Mouse (Mus musculus) hindbrain, embryonic 11.5 days (tissue): ENCODE measurements around the gene Ssbp4. TPM values are rescaled to one million over a fixed set of nuclear protein-coding genes. Genes with fewer than 3 reads are reported as not detected.
A peak's percentile ranks its signal among the peaks of the same experiment; 100 is the strongest.

ENCODE experiments used
- ATAC-seq: fragments of 200-750 bp; cut with Nextera tagmentation; 2 replicates; pipeline ENCODE4 v1.8.0; 2017; ENCODE audit warnings: mild to moderate bottlenecking, moderate TSS enrichment, moderate library complexity; ENCODE audit not compliant: low FRiP score
- DNase-seq: peaks from one replicate; pipeline ENCODE4 v3.0.0-alpha.2; 2015; ENCODE audit warnings: low spot score
- H3K27ac ChIP-seq: fragments of 300-500 bp; sonication (generic); 2 replicates; pipeline ENCODE4 v1.5.1; 2014; ENCODE audit warnings: mild to moderate bottlenecking, low read depth, low read length
- H3K27me3 ChIP-seq: fragments of 300-500 bp; sonication (generic); 2 replicates; pipeline ENCODE4 v1.6.1; 2014; ENCODE audit warnings: mild to moderate bottlenecking, low read length, moderate library complexity, mixed read lengths; ENCODE audit not compliant: control insufficient read depth, insufficient read depth
- H3K36me3 ChIP-seq: fragments of 300-500 bp; sonication (generic); 2 replicates; pipeline ENCODE4 v1.6.1; 2014; ENCODE audit warnings: mild to moderate bottlenecking, low read length, moderate library complexity, mixed read lengths; ENCODE audit not compliant: control insufficient read depth, insufficient read depth
- H3K4me1 ChIP-seq: fragments of 300-500 bp; sonication (generic); replicated peaks from 2 replicates; pipeline ENCODE4 v1.6.1; 2014; ENCODE audit warnings: low read length, mixed read lengths; ENCODE audit not compliant: control insufficient read depth, insufficient read depth
- H3K4me2 ChIP-seq: fragments of 300-500 bp; sonication (generic); replicated peaks from 2 replicates; pipeline ENCODE4 v1.6.1; 2014; ENCODE audit warnings: mild to moderate bottlenecking, low read depth, low read length
- H3K4me3 ChIP-seq: fragments of 300-500 bp; sonication (generic); 2 replicates; pipeline ENCODE4 v1.5.1; 2014; ENCODE audit warnings: low read depth, low read length
- H3K9ac ChIP-seq: fragments of 300-500 bp; sonication (generic); 2 replicates; pipeline ENCODE4 v1.6.1; 2014; ENCODE audit warnings: low read depth, low read length
- H3K9me3 ChIP-seq: fragments of 300-500 bp; sonication (generic); 2 replicates; pipeline ENCODE4 v1.6.1; 2016; ENCODE audit warnings: low read length; ENCODE audit not compliant: control insufficient read depth
- WGBS: fragments of 180-500 bp; shearing (Covaris S2); extraction: QIAGEN DNeasy Blood & Tissue Kit; methylation state at CpG from one replicate; pipeline ENCODE4 v1.1.7; 2014; 5-methylcytosine and 5-hydroxymethylcytosine counted together
- polyA plus RNA-seq: library from polyadenylated mRNA; unstranded; fragments of >200 nt; fragmentation: Nextera tagmentation; extraction: Ambion mirVana; gene quantifications from 2 replicates; pipeline ENCODE4 v1.2.1, GENCODE M21; 2014

Gene Ssbp4
- polyA plus RNA-seq, 1 experiment from 2014 or later: 126 TPM

DNA sequence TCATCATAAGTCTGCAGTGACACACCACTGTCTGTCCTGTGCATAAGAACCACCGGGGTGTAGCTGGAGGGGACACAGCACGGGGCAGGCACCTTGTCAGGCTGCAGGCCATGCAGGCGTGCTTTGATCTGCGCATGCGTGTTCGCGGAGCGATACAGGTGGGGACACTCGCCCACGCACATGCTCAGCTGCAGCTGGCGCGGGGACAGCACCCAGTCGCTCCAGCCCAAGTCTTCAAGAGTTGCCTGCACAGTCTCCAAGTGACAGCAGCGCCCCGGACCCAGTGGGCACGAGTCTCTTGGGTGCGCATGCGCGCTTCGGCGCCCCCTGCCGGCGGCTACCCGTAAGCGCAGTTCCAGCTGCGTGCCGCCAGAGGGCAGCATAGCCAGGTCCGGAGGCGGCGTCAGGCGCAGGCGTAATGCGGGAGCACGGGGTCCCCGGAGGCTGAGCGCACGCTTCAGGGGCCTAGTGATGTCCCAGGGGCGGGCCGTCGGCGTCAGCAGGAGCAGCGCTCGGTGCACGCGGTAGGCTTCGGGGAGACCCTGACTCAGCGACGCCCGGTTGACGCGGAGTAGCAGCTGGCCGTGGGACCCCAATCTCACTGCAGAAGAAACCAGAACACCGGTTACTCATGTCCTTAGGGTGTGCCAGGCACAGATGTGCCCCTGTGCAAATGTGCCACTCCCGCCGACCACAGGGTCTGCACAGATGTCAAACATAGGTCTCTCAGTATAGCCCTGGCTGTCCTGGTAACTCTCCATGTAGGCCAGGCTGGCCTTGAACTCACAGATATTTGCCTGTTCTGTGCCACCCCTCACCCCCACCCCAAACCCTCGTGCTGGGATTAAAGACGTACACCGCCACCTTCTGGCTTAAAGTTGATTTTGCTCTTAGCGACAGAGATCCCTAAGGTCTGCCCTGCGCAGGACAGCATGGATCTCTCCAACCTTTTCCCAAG lies 21.2 kb upstream of the Ssbp4 start:
- 1% methylated on average over 60 of the region's 60 CpGs for WGBS
- Histone ChIP-seq H3K36me3 (no peaks in the 10 kb centered on the region), H3K4me3 (peak overlapping the region; percentile 39), H3K4me2 (peak overlapping the region; percentile 58), H3K9me3 (no peaks in the 10 kb centered on the region), H3K9ac (peak overlapping the region; percentile 45; the same call in 1 of the 2 replicates), H3K27me3 (peaks cover 5% of the 10 kb centered on the region), H3K4me1 (no peaks in the 10 kb centered on the region; the same call in 1 of the 2 replicates), H3K27ac (0 out of 2 replicates have a peak overlapping the region, but pooled peaks have one; percentile 2)
- DNase-seq: peak; percentile 95
- ATAC-seq: peak; percentile 92

DNA sequence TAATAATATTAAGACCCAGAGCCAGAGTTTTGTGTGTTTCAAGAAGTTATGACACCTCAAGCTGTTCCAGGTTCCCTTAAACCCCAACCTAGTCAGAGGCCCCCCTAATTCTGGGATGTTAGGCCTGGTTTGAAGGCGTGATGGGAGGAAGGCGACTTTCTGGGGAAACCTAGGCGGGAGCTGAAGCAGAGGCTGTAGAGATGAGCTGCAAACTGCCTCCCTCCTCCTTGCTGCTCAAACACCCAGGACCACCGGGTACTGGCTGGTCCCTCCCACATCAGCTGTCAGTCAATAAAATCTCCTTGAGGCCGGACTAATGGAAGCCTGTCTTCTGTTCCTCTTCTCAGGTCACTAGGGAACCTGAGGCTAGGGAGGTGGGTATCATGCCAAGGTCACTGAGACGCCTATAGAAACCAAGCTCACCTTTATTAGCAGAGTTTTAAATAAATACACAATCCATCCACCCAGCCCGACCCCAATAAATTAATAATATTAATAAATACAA lies 20.4 kb upstream of the Ssbp4 start:
- no peak for DNase-seq

DNA sequence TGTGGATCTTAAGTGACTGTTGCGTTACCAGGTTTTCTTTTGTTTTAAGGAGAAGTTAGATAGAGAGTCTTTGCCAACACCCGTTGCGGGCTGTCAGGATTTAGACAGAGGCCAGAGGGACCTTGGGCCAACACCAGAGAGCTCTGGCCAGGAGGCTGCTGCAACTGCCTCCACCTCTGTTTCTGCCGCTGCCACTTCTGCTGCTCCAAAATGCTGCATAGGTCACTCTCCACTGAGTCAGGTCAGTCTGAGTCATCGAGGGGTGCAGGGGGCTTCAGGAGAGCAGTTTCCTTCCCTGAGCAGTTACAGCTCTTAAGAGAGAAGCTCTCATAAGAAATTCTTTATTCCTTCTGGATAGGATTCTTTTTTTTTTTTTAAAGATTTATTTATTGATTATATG lies 18.4 kb upstream of the Ssbp4 start:
- ATAC-seq (no peak), DNase-seq (no peak)
- H3K4me2 ChIP-seq: no peak overlapping the region
- no peak overlapping the region for H3K27ac ChIP-seq
- H3K9ac ChIP-seq: no peak overlapping the region
- no peaks in the 10 kb centered on the region for H3K9me3 ChIP-seq
- 94% methylated on average over 5 of the region's 5 CpGs for WGBS
- no peak overlapping the region for H3K4me3 ChIP-seq
- no peaks in the 10 kb centered on the region for H3K36me3 ChIP-seq
- peaks cover 5% of the 10 kb centered on the region for H3K27me3 ChIP-seq
- no peaks in the 10 kb centered on the region; the same call in 1 of the 2 replicates for H3K4me1 ChIP-seq

More for the DNA sequence above, 20.4 kb upstream of the Ssbp4 start:
- peak; percentile 0; the same call in 1 of the 2 replicates for ATAC-seq
- H3K9ac ChIP-seq: peak overlapping the region; percentile 45; the same call in 1 of the 2 replicates
- no peak overlapping the region; the same call in 1 of the 2 replicates for H3K4me3 ChIP-seq
- 66% methylated on average over 7 of the region's 7 CpGs for WGBS
- H3K9me3 ChIP-seq: no peaks in the 10 kb centered on the region
- no peaks in the 10 kb centered on the region for H3K36me3 ChIP-seq
- H3K27ac ChIP-seq: no peak overlapping the region
- H3K4me1 ChIP-seq: no peaks in the 10 kb centered on the region; the same call in 1 of the 2 replicates
- H3K4me2 ChIP-seq: peak overlapping the region; percentile 58; the same call in 1 of the 2 replicates
- peaks cover 5% of the 10 kb centered on the region for H3K27me3 ChIP-seq

DNA sequence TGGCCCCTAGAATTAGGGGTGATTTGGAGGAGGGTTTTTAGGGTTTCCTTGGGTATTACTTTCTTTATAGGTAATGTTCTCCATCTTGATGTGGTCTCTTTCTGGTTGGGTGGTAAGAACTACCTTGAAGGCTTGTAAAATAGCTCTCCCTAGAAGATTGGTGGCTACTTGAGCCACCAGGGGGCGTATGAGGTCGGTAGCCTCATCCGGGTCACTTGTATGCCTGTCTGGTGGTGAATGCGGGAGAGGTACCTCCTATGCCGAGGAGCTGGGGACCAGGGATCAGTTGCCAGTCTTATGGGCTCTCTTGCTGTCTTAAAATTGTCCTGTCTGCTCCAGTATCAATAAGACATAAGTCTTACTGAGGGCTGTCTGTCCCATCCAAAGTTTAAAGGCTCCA lies 16.4 kb upstream of the Ssbp4 start:
- WGBS: 28% methylated on average over 5 of the region's 5 CpGs
- DNase-seq: peak; percentile 80

DNA sequence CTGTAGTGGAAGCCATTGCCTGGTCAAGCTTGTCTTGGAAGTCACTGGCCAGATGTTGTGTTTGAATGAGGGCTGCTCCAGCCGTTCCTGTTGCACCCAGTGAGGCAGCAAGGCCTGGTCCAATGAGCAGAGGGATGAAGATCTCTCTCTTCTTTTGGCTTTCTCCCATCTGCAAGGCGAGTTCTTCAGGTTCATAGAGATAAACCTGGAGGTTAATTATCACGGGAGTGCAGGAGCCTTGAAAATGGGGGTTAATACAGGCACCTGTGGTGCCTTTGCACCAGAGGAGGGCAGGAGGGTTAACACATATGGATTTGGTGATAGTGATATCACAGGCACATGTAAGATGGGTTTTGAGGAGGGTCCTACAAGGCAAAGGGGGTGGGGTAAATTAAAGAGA lies 13.5 kb upstream of the Ssbp4 start:
- no peak for ATAC-seq
- Histone ChIP-seq H3K9ac (no peak overlapping the region), H3K36me3 (no peaks in the 10 kb centered on the region), H3K4me3 (no peak overlapping the region), H3K4me1 (no peaks in the 10 kb centered on the region), H3K9me3 (no peaks in the 10 kb centered on the region), H3K27ac (no peak overlapping the region), H3K4me2 (no peak overlapping the region), H3K27me3 (no peaks in the 10 kb centered on the region; the same call in 1 of the 2 replicates)
- 64% methylated on average over 3 of the region's 3 CpGs for WGBS
- no peak for DNase-seq

More for the DNA sequence above, 16.4 kb upstream of the Ssbp4 start:
- no peaks in the 10 kb centered on the region for H3K36me3 ChIP-seq
- H3K4me3 ChIP-seq: no peak overlapping the region
- no peaks in the 10 kb centered on the region for H3K27me3 ChIP-seq
- no peak for ATAC-seq
- no peak overlapping the region for H3K9ac ChIP-seq
- no peak overlapping the region for H3K27ac ChIP-seq
- H3K9me3 ChIP-seq: no peaks in the 10 kb centered on the region
- H3K4me2 ChIP-seq: no peak overlapping the region
- H3K4me1 ChIP-seq: no peaks in the 10 kb centered on the region; the same call in 1 of the 2 replicates

DNA sequence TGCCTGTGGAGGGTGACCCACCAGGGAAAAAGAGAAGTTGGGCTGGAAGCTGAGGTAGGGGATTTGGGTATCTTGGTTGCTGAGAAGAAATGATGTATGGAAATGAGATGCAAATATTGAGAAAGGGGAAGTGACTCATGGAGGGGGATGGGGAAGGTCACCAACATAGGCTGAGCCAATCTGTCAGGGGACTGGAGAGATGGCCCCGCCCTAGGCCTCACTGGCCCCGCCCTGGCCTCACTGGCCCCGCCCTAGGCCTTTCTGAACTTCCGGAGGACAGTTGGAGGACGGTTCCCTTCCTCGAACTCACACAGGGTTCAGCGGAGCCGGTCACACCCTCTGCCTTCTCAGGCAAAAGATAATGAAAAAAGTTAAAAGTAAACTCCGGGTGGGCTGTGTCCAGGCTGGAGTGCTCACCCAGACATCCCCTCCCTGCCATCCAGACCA lies 10.2 kb upstream of the Ssbp4 start:
- Histone ChIP-seq H3K9ac (no peak overlapping the region), H3K36me3 (no peaks in the 10 kb centered on the region), H3K4me3 (no peak overlapping the region), H3K4me1 (no peaks in the 10 kb centered on the region), H3K9me3 (no peaks in the 10 kb centered on the region), H3K27ac (no peak overlapping the region), H3K4me2 (no peak overlapping the region), H3K27me3 (no peaks in the 10 kb centered on the region; the same call in 1 of the 2 replicates)
- DNase-seq (peak; percentile 72), ATAC-seq (peak; percentile 87)
- 26% methylated on average over 9 of the region's 9 CpGs for WGBS

DNA sequence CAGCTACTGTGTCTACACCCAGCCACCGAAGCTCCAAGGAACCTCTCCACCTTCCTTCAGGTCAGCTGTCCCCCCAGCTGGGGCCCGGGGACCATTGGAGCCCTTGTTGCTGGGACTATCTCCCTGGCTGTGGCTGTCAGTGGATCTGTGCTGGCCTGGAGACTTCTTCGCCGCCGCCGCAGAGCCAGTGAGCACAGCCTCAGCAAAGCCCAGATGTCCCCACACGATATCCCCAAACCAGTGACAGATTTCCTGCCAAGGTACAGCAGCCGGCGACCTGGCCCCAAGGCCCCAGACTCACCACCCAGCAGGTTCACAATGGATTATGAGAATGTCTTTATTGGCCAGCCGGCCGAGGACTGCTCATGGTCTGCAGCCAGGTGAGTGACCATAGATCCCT lies 9.3 kb upstream of the Ssbp4 start:
- Histone ChIP-seq H3K36me3 (no peaks in the 10 kb centered on the region), H3K4me2 (no peak overlapping the region), H3K4me3 (no peak overlapping the region), H3K4me1 (no peaks in the 10 kb centered on the region), H3K27me3 (no peaks in the 10 kb centered on the region; the same call in 1 of the 2 replicates), H3K9me3 (no peaks in the 10 kb centered on the region), H3K27ac (no peak overlapping the region), H3K9ac (no peak overlapping the region)
- ATAC-seq (no peak), DNase-seq (no peak)
- WGBS: 81% methylated on average over 11 of the region's 11 CpGs

DNA sequence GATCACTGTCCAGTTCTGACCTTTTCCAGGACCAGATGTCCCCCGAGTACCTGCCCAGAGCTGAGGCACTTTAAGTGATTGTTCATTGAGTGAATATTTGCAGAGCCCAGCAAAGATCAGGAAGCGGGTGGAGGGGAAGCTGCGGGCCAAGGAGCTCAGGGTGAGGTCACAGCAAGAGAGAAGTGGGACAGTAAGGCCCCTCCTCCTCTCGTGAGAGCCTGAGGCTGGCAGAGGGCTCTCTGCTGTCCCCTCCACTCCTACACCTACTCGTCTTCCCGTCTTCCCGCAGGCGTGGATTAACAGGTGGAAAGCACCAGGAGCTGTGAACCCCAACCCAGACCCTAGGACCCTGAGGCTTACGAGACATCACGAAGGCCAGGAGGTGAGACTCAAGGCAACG lies 8.0 kb upstream of the Ssbp4 start:
- no peak for ATAC-seq
- Histone ChIP-seq H3K4me3 (no peak overlapping the region), H3K27ac (no peak overlapping the region), H3K9ac (no peak overlapping the region), H3K27me3 (no peaks in the 10 kb centered on the region; the same call in 1 of the 2 replicates), H3K9me3 (no peaks in the 10 kb centered on the region), H3K36me3 (no peaks in the 10 kb centered on the region), H3K4me1 (no peaks in the 10 kb centered on the region), H3K4me2 (no peak overlapping the region)
- no peak for DNase-seq
- WGBS: 54% methylated on average over 11 of the region's 11 CpGs
